Comparison of ENCODE assay signal across 24 mouse cellular contexts in the genomic region with DNA sequence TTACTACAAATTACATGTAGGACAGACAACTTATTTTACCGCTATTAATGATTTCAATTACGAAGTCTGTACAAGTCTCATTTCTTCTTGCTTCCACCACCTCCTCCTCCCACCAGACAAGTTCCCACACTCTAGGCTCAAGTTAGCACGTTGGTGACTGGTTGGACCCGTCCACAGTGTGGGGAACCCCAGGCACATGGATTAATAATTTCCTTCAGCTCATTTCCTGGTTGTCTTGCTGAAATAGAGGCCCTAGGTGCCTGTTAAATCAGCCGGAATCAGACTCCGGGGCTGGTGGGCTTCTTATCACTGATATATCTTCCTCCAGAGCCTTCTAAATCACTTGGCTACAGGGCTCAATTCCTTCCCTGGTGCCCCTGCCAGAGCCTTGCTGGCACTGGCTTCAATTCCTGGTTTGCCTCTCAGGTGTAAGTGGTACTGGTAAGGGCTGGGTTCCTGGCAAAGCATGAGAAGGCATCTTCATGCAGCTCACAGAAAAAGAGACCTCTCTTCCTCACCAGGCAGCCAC. TPM values are rescaled to one million over a fixed set of nuclear protein-coding genes. Genes with fewer than 3 reads are reported as not detected.
DNase-seq lines count a peak whose midpoint lies in the region; ATAC-seq and TF ChIP-seq lines count a peak whose summit lies in the region.
"Had no signal": no experiment of that assay in that cellular context is flagged by ENCODE, and none has a peak within 500 bp of the region (broad histone marks: within the 10 kb centered on the region; RNA-seq: fewer than 3 reads in every experiment).

No protein-coding gene starts in this region.

- no peak overlapping the region for H3K9ac ChIP-seq in heart, adult 2 months (ENCODE audit: low read depth, low read length)
- no peak overlapping the region for H3K9ac ChIP-seq in kidney, embryonic 15.5 days
- no peak overlapping the region for H3K9ac ChIP-seq in kidney, embryonic 14.5 days (ENCODE audit: low read depth, low read length)
- H3K9ac ChIP-seq in midbrain, embryonic 11.5 days (ENCODE audit: low read length): no peak overlapping the region
- no peak overlapping the region for H3K9ac ChIP-seq in midbrain, embryonic 14.5 days (replicated peaks; ENCODE audit: low read length)
- no peak overlapping the region for H3K9ac ChIP-seq in forebrain, embryonic 12.5 days
- H3K9ac ChIP-seq: embryonic facial prominence, embryonic 13.5 days; embryonic facial prominence, embryonic 15.5 days; forebrain, embryonic 13.5 days; forebrain, embryonic 15.5 days had no signal

- H3K27ac ChIP-seq in heart, embryonic 10.5 days: no peak overlapping the region
- H3K27ac ChIP-seq in heart, adult 2 months: no peak overlapping the region
- H3K27ac ChIP-seq in kidney, embryonic 15.5 days: peak overlapping the region; percentile 13; the same call in 1 of the 2 replicates
- no peak overlapping the region for H3K27ac ChIP-seq in kidney, embryonic 14.5 days (ENCODE audit: low read depth, low read length)
- H3K27ac ChIP-seq in midbrain, embryonic 11.5 days (ENCODE audit: low read depth, low read length): no peak overlapping the region
- H3K27ac ChIP-seq in midbrain, embryonic 14.5 days (replicated peaks; ENCODE audit: low read depth, low read length): no peak overlapping the region
- no peak overlapping the region for H3K27ac ChIP-seq in limb, embryonic 10.5 days
- H3K27ac ChIP-seq in forebrain, embryonic 12.5 days: no peak overlapping the region
- H3K27ac ChIP-seq: embryonic facial prominence, embryonic 13.5 days; embryonic facial prominence, embryonic 15.5 days; forebrain, embryonic 10.5 days; forebrain, embryonic 13.5 days; forebrain, embryonic 15.5 days had no signal

- no peak overlapping the region for H3K4me3 ChIP-seq in heart, embryonic 10.5 days
- H3K4me3 ChIP-seq in heart, adult 2 months: no peak overlapping the region
- no peak overlapping the region for H3K4me3 ChIP-seq in kidney, embryonic 15.5 days (replicated peaks)
- H3K4me3 ChIP-seq in kidney, embryonic 14.5 days (ENCODE audit: low read length): no peak overlapping the region
- no peak overlapping the region for H3K4me3 ChIP-seq in midbrain, embryonic 11.5 days (ENCODE audit: low read depth, low read length)
- no peak overlapping the region for H3K4me3 ChIP-seq in midbrain, embryonic 14.5 days (replicated peaks; ENCODE audit: low read depth, low read length)
- H3K4me3 ChIP-seq in limb, embryonic 10.5 days: no peak overlapping the region
- no peak overlapping the region for H3K4me3 ChIP-seq in forebrain, embryonic 12.5 days (replicated peaks)
- H3K4me3 ChIP-seq: embryonic facial prominence, embryonic 13.5 days; embryonic facial prominence, embryonic 15.5 days; erythroblast, embryonic 14.5 days; forebrain, embryonic 10.5 days; forebrain, embryonic 13.5 days; forebrain, embryonic 15.5 days had no signal

- intact Hi-C loops in heart, adult 2 months (cut with DNase I): no loop called here

- H3K4me2 ChIP-seq in kidney, embryonic 15.5 days: no peak overlapping the region
- H3K4me2 ChIP-seq in kidney, embryonic 14.5 days (replicated peaks; ENCODE audit: low read depth, low read length): no peak overlapping the region
- H3K4me2 ChIP-seq in midbrain, embryonic 11.5 days: no peak overlapping the region
- H3K4me2 ChIP-seq in midbrain, embryonic 14.5 days (ENCODE audit: low read length): no peak overlapping the region
- no peak overlapping the region for H3K4me2 ChIP-seq in forebrain, embryonic 12.5 days
- H3K4me2 ChIP-seq: embryonic facial prominence, embryonic 13.5 days; embryonic facial prominence, embryonic 15.5 days; forebrain, embryonic 13.5 days; forebrain, embryonic 15.5 days had no signal

- DNase-seq in heart, embryonic 10.5 days (ENCODE audit: low spot score): peak; percentile 65
- no peak for DNase-seq in heart, adult 2 months
- DNase-seq in midbrain, embryonic 11.5 days (ENCODE audit: low spot score, missing footprints): peak; percentile 69
- no peak for DNase-seq in midbrain, embryonic 14.5 days
- peak; percentile 20 for DNase-seq in limb, embryonic 10.5 days (ENCODE audit: low spot score)
- DNase-seq: adrenal gland, adult 2 months; adrenal gland, postnatal 10 days; adrenal gland, postnatal 25 days; cerebellum, adult 11 months; cerebellum, adult 18-20 months; cerebellum, adult 8-10 months; cerebellum, adult 9-11 months; cerebellum, postnatal 14 days; cerebellum, postnatal 36 days; embryo, embryonic 11 days had no signal

- H3K36me3 ChIP-seq in heart, embryonic 10.5 days: no peaks in the 10 kb centered on the region
- no peaks in the 10 kb centered on the region for H3K36me3 ChIP-seq in heart, adult 2 months (ENCODE audit: control insufficient read depth, insufficient read depth, low read length)
- H3K36me3 ChIP-seq in kidney, embryonic 15.5 days: no peaks in the 10 kb centered on the region
- no peaks in the 10 kb centered on the region for H3K36me3 ChIP-seq in kidney, embryonic 14.5 days (ENCODE audit: control insufficient read depth, insufficient read depth, low read length)
- no peaks in the 10 kb centered on the region for H3K36me3 ChIP-seq in midbrain, embryonic 11.5 days (ENCODE audit: control insufficient read depth, insufficient read depth, low read length)
- no peaks in the 10 kb centered on the region for H3K36me3 ChIP-seq in midbrain, embryonic 14.5 days (ENCODE audit: control insufficient read depth, insufficient read depth, low read length)
- no peaks in the 10 kb centered on the region for H3K36me3 ChIP-seq in limb, embryonic 10.5 days
- H3K36me3 ChIP-seq in forebrain, embryonic 12.5 days (replicated peaks): no peaks in the 10 kb centered on the region
- H3K36me3 ChIP-seq: embryonic facial prominence, embryonic 13.5 days; embryonic facial prominence, embryonic 15.5 days; forebrain, embryonic 10.5 days; forebrain, embryonic 15.5 days had no signal

- H3K4me1 ChIP-seq in heart, embryonic 10.5 days: no peaks in the 10 kb centered on the region
- H3K4me1 ChIP-seq in heart, adult 2 months (ENCODE audit: control insufficient read depth, insufficient read depth, low read length): no peaks in the 10 kb centered on the region
- H3K4me1 ChIP-seq in kidney, embryonic 15.5 days: peaks cover 8% of the 10 kb centered on the region; the same call in 1 of the 2 replicates
- no peaks in the 10 kb centered on the region for H3K4me1 ChIP-seq in kidney, embryonic 14.5 days (ENCODE audit: control insufficient read depth, insufficient read depth, low read length)
- no peaks in the 10 kb centered on the region for H3K4me1 ChIP-seq in midbrain, embryonic 11.5 days (ENCODE audit: control insufficient read depth, insufficient read depth, low read length)
- no peaks in the 10 kb centered on the region for H3K4me1 ChIP-seq in midbrain, embryonic 14.5 days (ENCODE audit: control insufficient read depth, insufficient read depth, low read length)
- H3K4me1 ChIP-seq in limb, embryonic 10.5 days: peaks cover 4% of the 10 kb centered on the region
- no peaks in the 10 kb centered on the region for H3K4me1 ChIP-seq in forebrain, embryonic 12.5 days
- H3K4me1 ChIP-seq: embryonic facial prominence, embryonic 13.5 days; embryonic facial prominence, embryonic 15.5 days; forebrain, embryonic 10.5 days; forebrain, embryonic 13.5 days; forebrain, embryonic 15.5 days had no signal

- no peak for ATAC-seq in kidney, embryonic 15.5 days (replicated peaks; ENCODE audit: low FRiP score)
- no peak for ATAC-seq in kidney, embryonic 14.5 days (ENCODE audit: low FRiP score, low TSS enrichment)
- no peak for ATAC-seq in midbrain, embryonic 11.5 days (ENCODE audit: low FRiP score)
- ATAC-seq in midbrain, embryonic 14.5 days (ENCODE audit: low FRiP score, low TSS enrichment): no peak
- no peak for ATAC-seq in forebrain, embryonic 12.5 days (ENCODE audit: low FRiP score)
- ATAC-seq: forebrain, embryonic 13.5 days; forebrain, embryonic 15.5 days had no signal

- H3K9me3 ChIP-seq in heart, embryonic 10.5 days: no peaks in the 10 kb centered on the region
- no peaks in the 10 kb centered on the region for H3K9me3 ChIP-seq in kidney, embryonic 15.5 days (replicated peaks)
- H3K9me3 ChIP-seq in kidney, embryonic 14.5 days (ENCODE audit: control insufficient read depth, low read length): no peaks in the 10 kb centered on the region
- H3K9me3 ChIP-seq in midbrain, embryonic 11.5 days (ENCODE audit: control insufficient read depth, low read length): no peaks in the 10 kb centered on the region
- H3K9me3 ChIP-seq in midbrain, embryonic 14.5 days (ENCODE audit: control insufficient read depth, low read length): no peaks in the 10 kb centered on the region
- no peaks in the 10 kb centered on the region for H3K9me3 ChIP-seq in limb, embryonic 10.5 days (replicated peaks)
- no peaks in the 10 kb centered on the region for H3K9me3 ChIP-seq in forebrain, embryonic 12.5 days
- H3K9me3 ChIP-seq: embryonic facial prominence, embryonic 13.5 days; embryonic facial prominence, embryonic 15.5 days; forebrain, embryonic 10.5 days; forebrain, embryonic 13.5 days; forebrain, embryonic 15.5 days had no signal

- no peak for TF ChIP-seq CTCF in heart, adult 2 months (IDR thresholded peaks at IDR 0.05)

- no peaks in the 10 kb centered on the region for H3K79me2 ChIP-seq in heart, adult 2 months (replicated peaks; ENCODE audit: control insufficient read depth, insufficient read depth, low read length)

- TF ChIP-seq EP300 in heart, adult 2 months (IDR thresholded peaks at IDR 0.05; ENCODE audit: insufficient read depth, low read depth, low read length): no peak

- 0 out of 2 replicates have a peak, but pooled peaks cover 11% of the 10 kb centered on the region for H3K27me3 ChIP-seq in heart, embryonic 10.5 days (ENCODE audit: insufficient read depth, poor library complexity, severe bottlenecking)
- no peaks in the 10 kb centered on the region for H3K27me3 ChIP-seq in heart, adult 2 months (ENCODE audit: control insufficient read depth, insufficient read depth, low read length)
- H3K27me3 ChIP-seq in kidney, embryonic 15.5 days: 0 out of 2 replicates have a peak, but pooled peaks cover 2% of the 10 kb centered on the region
- no peaks in the 10 kb centered on the region for H3K27me3 ChIP-seq in kidney, embryonic 14.5 days (ENCODE audit: control insufficient read depth, insufficient read depth, low read length)
- H3K27me3 ChIP-seq in midbrain, embryonic 11.5 days (ENCODE audit: control insufficient read depth, insufficient read depth, low read length): no peaks in the 10 kb centered on the region
- no peaks in the 10 kb centered on the region for H3K27me3 ChIP-seq in midbrain, embryonic 14.5 days (ENCODE audit: control insufficient read depth, insufficient read depth, low read length)
- H3K27me3 ChIP-seq in limb, embryonic 10.5 days (ENCODE audit: low read depth, poor library complexity, severe bottlenecking): peaks cover 39% of the 10 kb centered on the region; the same call in 1 of the 2 replicates
- H3K27me3 ChIP-seq in forebrain, embryonic 12.5 days: no peaks in the 10 kb centered on the region
- H3K27me3 ChIP-seq: embryonic facial prominence, embryonic 13.5 days; embryonic facial prominence, embryonic 15.5 days; forebrain, embryonic 13.5 days; forebrain, embryonic 15.5 days had no signal

- 79% methylated on average over 6 of the region's 6 CpGs for WGBS in heart, embryonic 10.5 days
- 66% methylated on average over 6 of the region's 6 CpGs for whole genome bisulfite sequencing in heart, adult 2 months
- 58% methylated on average over 6 of the region's 6 CpGs for WGBS in kidney, embryonic 15.5 days
- WGBS in kidney, embryonic 14.5 days: 56% methylated on average over 6 of the region's 6 CpGs
- 85% methylated on average over 6 of the region's 6 CpGs for WGBS in midbrain, embryonic 11.5 days
- WGBS in midbrain, embryonic 14.5 days: 84% methylated on average over 6 of the region's 6 CpGs
- WGBS in limb, embryonic 10.5 days: 88% methylated on average over 6 of the region's 6 CpGs
- WGBS in forebrain, embryonic 12.5 days: 82% methylated on average over 6 of the region's 6 CpGs

- TF ChIP-seq POLR2A in heart, adult 2 months (IDR thresholded peaks at IDR 0.05; ENCODE audit: insufficient read depth, low read depth, low read length): no peak

RNA-seq across cellular contexts. Expression of gene Zfp503, which starts 53.2 kb away (rescaled TPM):
- 3.2 and 13.4 TPM in 2 replicates for polyA plus RNA-seq in heart, embryonic 10.5 days (2016; fragmentation: Nextera tagmentation; extraction: Ambion mirVana)
- 1 to 10 TPM; 1.4 to 1.5 TPM for total RNA-seq in heart, adult 2 months (2021)
- 0.88 and 1.5 TPM in 2 replicates for polyA plus RNA-seq in heart, adult 2 months (2012; rRNA removed)
- 37.0 and 39.5 TPM in 2 replicates for polyA plus RNA-seq in kidney, embryonic 15.5 days (2015; fragmentation: Nextera tagmentation; extraction: Ambion mirVana)
- polyA plus RNA-seq in kidney, embryonic 14.5 days (2014; fragmentation: Nextera tagmentation; extraction: Ambion mirVana): 26.7 and 44.3 TPM in 2 replicates
- 6.2 and 7.5 TPM in 2 replicates for polyA plus RNA-seq in midbrain, embryonic 11.5 days (2014; fragmentation: Nextera tagmentation; extraction: Ambion mirVana)
- polyA plus RNA-seq in midbrain, embryonic 14.5 days (2014; fragmentation: Nextera tagmentation; extraction: Ambion mirVana): 4.4 and 5.0 TPM in 2 replicates
- 18.5 and 22.6 TPM in 2 replicates for polyA plus RNA-seq in limb, embryonic 10.5 days (2016; fragmentation: Nextera tagmentation; extraction: Ambion mirVana)
- polyA plus RNA-seq in forebrain, embryonic 12.5 days (2016; fragmentation: Nextera tagmentation; extraction: Ambion mirVana): 10.9 and 13.8 TPM in 2 replicates

Comparison
In these comparisons a context has a peak if more than half of its experiments do, and no peak if none do; other contexts are left out.
1. DNase-seq: peak in heart, embryonic 10.5 days (single experiment), midbrain, embryonic 11.5 days (single experiment) and limb, embryonic 10.5 days (single experiment); none in heart, adult 2 months (0 of 2) and midbrain, embryonic 14.5 days (single experiment).